Mouse (Mus musculus): ENCODE results near the gene Ctla4.

DNA sequence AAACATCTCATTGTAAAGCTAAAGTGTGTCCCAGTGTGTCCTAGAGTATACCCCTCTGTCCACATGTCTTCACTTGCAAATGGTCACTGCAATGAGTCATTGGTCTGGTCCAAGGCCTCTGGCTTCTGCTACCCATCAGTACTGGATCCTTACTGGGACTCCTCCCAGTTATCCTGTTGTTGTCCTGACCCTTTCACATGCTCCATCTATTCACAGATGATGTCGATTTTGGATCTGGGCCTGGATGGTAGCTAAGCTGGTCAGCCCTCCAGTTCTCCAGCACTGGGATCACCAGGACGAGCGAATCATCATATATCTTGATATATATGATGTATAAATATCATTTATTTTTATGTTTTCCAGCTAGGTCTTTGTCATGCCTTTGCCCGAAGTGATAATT, 37.0 kb upstream of the Ctla4 start:
- TF ChIP-seq POLR2A (IDR thresholded peaks at IDR 0.05; ENCODE audit: low read depth, low read length) (no peak), CTCF (IDR thresholded peaks at IDR 0.05; ENCODE audit: borderline replicate concordance, insufficient read depth, low read length) (no peak)
